Mouse (Mus musculus) left cerebral cortex, adult 2 months (tissue): ENCODE measurements around the gene Bsg. TPM values are rescaled to one million over a fixed set of nuclear protein-coding genes. Genes with fewer than 3 reads are reported as not detected.

Experiments used
- DNase-seq, 2 experiments: peaks; one replicate each; pipeline ENCODE4 v3.0.0; 2021 to 2022; ENCODE audit warnings: low spot score in 2 of 2, mixed read lengths in 1 of 2; ENCODE audit errors: extremely low spot score in 1 of 2
- H3K27ac ChIP-seq: fragments of 200-600 bp; 2 replicates; pipeline ENCODE4 v1.8.1; 2022
- H3K4me3 ChIP-seq: fragments of 200-600 bp; 2 replicates; pipeline ENCODE4 v1.8.1; 2022
- CTCF ChIP-seq: fragments of 200-600 bp; IDR thresholded peaks from 2 replicates; pipeline ENCODE4 v1.8.1; 2022; ENCODE audit warnings: antibody characterized with exemption, mild to moderate bottlenecking, moderate library complexity
- intact Hi-C: fragments of 180-260 bp; cut with DNase I; formaldehyde crosslinking; loops from one replicate; pipeline ENCODE4 v1.15.1; 2025
- total RNA-seq, 2 experiments: library from RNA; stranded (reverse); gene quantifications; 2 replicates each; pipeline ENCODE4 v1.2.3; 2021

Bsg gene
- total RNA-seq, 2 experiments from 2014 or later: 539 to 573 TPM

DNA sequence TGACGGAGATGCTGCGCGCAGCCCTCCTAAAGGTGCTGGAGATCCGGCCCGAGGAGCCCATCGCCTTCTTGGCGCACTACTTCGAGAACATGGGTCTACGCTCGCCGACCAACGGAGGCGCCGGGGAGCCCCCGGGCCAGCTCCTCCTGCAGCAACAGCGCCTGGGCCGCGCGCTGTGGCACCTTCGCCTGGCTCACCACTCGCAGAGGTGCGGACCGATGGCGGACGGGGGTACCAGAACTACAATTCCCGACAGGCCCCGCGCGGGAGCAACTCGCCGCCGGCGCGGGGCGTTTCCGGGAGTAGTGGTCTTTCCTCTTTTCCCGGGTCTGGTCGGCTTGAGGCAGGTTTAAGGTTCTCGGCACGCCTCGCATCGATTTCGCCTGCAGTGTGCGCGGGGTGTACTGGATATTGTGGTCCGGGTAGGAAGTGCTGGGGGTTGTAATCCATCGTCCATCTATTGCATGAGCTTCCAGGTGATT, 34.7 kb upstream of the Bsg start:
- no peak for TF ChIP-seq CTCF
- Histone ChIP-seq H3K4me3 (peak overlapping the region; percentile 94), H3K27ac (peak overlapping the region; percentile 99)
- intact Hi-C loops: loop anchor here (1.0 to 10.0 kb wide), 3 partner anchors 12 to 1235 kb away; partner anchors contain the start of gene Ccdc105
- peak; percentile 80 for DNase-seq

GRCm38 (mm10) chr10:79670071-79670888, 34.0 kb upstream of the Bsg start:
- TF ChIP-seq CTCF: no peak
- no peak for DNase-seq
- intact Hi-C loops: no loop called here
- H3K27ac ChIP-seq: peak overlapping the region; percentile 99
- H3K4me3 ChIP-seq: peak overlapping the region; percentile 94

DNA sequence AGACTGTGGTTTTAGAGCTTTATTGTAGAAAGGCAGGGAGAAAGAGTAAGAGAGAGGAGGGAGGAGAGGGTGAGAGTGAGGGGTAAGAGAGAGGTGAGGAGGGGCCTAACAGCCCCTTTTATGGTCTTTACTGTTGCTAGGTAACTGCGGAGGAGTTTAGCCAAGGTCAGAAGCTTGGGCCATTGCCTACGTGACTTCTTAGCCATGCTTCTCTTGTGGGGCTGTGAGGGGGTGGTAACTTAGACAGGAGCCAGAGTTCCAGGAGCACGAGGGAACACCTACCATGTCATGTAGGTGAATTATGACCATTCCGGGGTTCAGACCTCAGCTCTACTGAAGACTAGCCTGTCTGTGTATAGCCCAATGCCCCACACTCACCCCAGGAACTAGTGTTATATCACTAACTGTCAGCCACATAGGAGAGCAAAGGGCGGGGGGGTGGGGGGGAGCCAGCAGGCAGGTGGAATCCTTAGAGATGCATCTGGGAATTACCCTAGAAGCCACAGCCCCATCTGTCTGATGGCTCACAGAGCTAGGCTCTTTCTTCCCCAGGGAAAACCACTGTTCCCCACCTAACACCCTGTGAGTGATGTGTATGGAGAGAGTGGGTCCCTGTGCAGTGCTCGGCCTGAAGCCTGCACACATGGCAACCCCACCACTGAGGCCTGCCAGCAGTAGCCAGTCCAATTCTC, 32.7 kb upstream of the Bsg start:
- DNase-seq: no peak
- no peak for TF ChIP-seq CTCF
- H3K4me3 ChIP-seq: no peak overlapping the region
- H3K27ac ChIP-seq: no peak overlapping the region
- intact Hi-C loops: no loop called here

- no peak for DNase-seq
- no peak overlapping the region for H3K27ac ChIP-seq
- no peak; the same call in 1 of the 2 replicates for TF ChIP-seq CTCF
- intact Hi-C loops: no loop called here
- no peak overlapping the region for H3K4me3 ChIP-seq
These were observed 32.2 kb upstream of the Bsg start for GRCm38 (mm10) chr10:79672088-79672455.

DNA sequence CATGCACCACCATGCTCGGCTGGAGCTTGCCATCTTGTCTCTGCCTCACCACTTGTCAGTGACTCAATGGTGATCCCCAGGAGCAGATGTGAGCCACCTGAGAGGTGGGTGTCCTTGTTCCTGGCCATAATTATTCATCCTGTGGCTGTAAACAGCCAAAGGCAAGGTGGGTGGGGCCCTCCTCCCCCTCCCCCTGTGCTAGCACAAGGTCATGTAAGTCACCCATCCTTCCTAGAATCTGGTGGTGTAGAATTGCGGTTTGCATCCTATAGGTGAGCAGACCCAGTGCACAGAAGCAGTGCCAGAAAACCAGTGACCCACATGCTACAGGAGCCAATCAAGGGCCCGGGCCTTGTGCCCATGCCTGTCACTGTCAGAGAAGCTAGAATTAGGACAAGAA, 31.2 kb upstream of the Bsg start:
- DNase-seq: no peak
- TF ChIP-seq CTCF: no peak
- no peak overlapping the region for H3K4me3 ChIP-seq
- no peak overlapping the region for H3K27ac ChIP-seq
- intact Hi-C loops: no loop called here

DNA sequence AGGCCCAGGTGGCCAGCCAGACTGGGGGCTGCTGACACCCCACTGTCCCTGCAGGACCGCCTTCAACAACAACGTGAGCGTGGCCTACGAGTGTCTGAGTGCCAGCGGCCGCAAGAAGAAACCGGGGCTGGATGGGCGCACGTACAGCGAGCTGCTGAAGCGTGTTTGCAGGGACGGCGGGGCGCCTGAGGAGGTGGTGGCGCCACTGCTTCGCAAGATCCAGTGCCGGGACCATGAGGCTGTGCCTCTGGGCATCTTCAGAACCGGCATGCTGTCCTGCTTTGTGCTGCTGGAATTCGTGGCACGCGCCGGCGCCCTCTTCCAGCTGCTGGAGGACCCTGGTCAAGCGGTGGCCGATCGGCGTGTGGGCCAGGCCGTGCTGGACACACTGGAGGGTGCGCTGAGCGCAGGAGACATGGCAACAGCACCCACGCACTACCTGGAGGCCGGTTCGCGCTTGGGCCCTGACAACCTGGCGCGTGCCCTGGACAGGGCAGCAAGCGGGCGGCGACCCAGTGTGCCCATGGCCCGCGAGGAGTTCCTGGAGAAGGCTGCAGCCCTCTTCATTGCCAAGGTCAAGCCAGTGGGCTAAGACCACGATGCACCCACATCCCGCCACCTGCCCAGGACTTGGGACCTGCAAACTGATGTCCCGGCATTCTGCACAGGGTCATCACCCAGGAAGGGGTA, 28.8 kb upstream of the Bsg start:
- no peak for DNase-seq
- no peak overlapping the region for H3K27ac ChIP-seq
- intact Hi-C loops: no loop called here
- H3K4me3 ChIP-seq: no peak overlapping the region
- no peak for TF ChIP-seq CTCF

DNA sequence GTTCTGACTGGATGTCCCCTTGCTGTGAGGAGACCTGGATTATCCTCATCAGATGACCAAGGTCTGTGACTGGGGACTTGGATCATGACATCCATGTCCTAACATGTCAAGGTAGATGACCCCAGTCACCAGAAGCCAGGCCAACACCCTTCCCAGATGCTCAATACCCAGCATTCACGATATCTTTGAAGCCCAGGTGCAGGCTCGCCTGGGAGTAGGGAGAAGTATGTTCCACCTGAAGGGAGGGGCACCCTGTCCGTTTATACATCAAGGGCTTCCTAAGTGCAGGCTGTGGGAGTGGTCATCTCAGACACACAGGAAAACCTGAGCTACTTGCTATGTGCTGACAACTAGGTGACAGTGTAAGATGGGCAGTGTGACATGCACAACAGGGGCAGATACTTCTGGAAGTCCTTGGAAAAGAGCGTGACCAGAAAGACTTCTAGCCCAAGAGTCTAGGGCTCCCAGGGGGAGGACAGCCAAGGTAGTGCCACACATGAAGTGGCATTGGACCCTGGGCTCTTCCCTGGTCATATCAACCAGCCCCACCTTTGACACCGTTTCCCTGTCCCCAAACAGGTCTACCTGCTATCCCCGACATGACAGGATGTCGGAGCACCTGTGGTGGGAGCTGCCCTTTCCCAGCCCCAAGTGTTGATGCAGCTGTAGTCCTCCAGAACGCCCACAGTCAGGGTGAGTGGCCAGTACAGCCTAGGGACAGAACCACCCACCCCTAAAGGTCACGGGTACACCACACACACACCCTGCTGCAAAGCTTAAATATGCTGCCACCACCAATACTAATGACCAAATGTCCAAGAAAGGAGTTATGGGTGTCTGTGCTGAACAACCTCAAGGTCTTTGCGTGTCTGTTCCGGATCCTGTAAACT, 23.4 kb upstream of the Bsg start:
- intact Hi-C loops: loop anchor here (1.0 kb wide), 1 partner anchor 12 kb away; the partner anchor contains the start of gene Tpgs1

DNA sequence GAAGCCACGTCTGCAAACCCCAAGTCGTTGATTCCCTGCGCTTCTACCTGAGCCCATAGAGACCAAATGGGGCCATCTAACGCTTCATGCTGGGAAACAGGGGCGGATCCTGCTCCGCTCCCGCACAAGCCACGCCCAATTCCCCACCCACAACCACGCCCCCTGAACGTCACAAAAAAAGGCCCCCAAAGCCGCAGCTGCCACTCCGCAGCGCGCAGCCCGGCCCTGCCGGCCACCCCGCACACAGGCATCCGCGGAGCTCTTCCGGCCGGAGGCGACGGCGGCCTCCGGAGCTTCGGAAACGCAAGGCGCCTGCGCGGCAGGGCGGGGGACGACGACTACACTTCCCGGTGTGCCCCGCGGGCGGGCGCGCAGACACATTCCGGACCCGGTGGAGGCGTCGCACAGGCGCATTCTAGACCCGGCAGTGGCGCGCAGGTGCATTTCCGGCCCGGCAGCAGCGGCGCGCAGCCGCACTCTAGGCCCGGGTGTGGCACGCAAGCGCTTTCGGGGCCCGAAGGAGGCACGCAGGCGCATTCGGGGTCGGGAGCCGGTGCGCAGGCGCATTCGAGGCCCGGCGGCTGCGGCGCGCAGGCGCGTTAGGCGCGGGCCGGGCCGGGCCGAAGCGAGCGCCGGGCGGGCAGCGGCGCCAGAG, 22.6 kb upstream of the Bsg start, which contains the start of gene Cdc34:
TSS of gene Cdc34 (plus strand) at position 605 of the 655 bp plus-strand sequence.
- TF ChIP-seq CTCF: peak; percentile 41
- intact Hi-C loops: loop anchor here (1.0 kb wide), 1 partner anchor 12 kb away; the partner anchor contains the start of gene Tpgs1
- DNase-seq: peak; percentile 99 to 100
- peak within 1 kb of the TSS; percentile 63 for H3K4me3 ChIP-seq
- peak within 1 kb of the TSS; percentile 85 for H3K27ac ChIP-seq

More for the DNA sequence above, 23.4 kb upstream of the Bsg start:
- peak overlapping the region; percentile 47 for H3K4me3 ChIP-seq
- TF ChIP-seq CTCF: no peak
- peak overlapping the region; percentile 85 for H3K27ac ChIP-seq
- no peak for DNase-seq

GRCm38 (mm10) chr10:79682551-79682915, 21.8 kb upstream of the Bsg start:
- peak overlapping the region; percentile 63 for H3K4me3 ChIP-seq
- H3K27ac ChIP-seq: peak overlapping the region; percentile 77
- intact Hi-C loops: no loop called here
- no peak for DNase-seq
- TF ChIP-seq CTCF: no peak

DNA sequence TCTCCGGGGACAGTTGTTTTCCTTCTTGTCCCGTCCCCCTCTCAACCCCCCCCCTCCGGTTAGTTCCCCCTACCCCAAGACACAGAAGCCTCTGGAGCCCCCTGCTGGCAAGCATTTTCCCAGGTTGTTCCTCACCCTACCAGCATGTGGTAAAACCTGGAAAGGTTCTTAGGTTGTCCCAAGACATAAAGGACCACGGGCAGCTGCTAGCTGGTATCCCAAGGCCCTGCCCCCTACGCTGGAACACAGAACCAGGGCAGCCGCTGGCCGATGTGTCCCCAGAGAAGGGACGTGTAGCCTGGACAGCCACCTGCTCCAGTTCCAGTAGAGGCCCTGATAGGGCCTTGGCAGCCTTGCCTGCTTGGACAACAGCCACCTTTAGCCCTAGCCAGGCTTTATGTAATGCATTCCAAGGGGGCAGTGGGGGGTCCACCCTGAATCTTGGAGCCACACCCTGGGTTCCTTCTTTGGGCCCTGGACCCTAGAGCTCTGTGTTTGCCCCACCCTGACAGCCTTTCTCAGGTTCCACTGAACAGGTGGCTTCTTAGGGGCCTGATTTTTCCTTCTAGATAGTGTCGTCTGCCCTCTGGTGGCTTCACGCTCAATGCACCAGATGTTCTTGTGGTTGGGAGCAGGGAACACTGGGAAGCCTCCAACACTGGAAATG, 21.2 kb upstream of the Bsg start:
- Histone ChIP-seq H3K27ac (peak overlapping the region; percentile 77), H3K4me3 (peak overlapping the region; percentile 63)
- TF ChIP-seq CTCF: peak; percentile 42
- no peak for DNase-seq
- intact Hi-C loops: no loop called here
